Mouse (Mus musculus): ENCODE results near the gene Adamts9. TPM values are rescaled to one million over a fixed set of nuclear protein-coding genes. Genes with fewer than 3 reads are reported as not detected.

The Adamts9 gene
- total RNA-seq (2021) = 10 to 100 TPM; 12.6 to 13.2 TPM
- long read RNA-seq, experiment 1, partial matches to known transcripts = 0 of 2 reads
- long read RNA-seq, experiment 1, other reads (novel, unspliced or antisense) = 2 of 2 reads
- long read RNA-seq, experiment 2, partial matches to known transcripts = 3 of 9 reads
- long read RNA-seq, experiment 2, other reads (novel, unspliced or antisense) = 6 of 9 reads

- DNase-seq (ENCODE audit: low spot score in 2 of 2) = peak; percentile 46 to 50
Measured at GRCm38 (mm10) chr6:92943057-92943781, at the start of gene Adamts9. Adamts9 (minus strand) TSS chr6:92943492.

GRCm38 (mm10) chr6:92991616-92992015 lies 48.3 kb upstream of the Adamts9 start:
- DNase-seq (ENCODE audit: low spot score in 2 of 2) = no peak

- DNase-seq (ENCODE audit: low spot score in 2 of 2) = no peak
Measured at GRCm38 (mm10) chr6:92988620-92988998, 45.3 kb upstream of the Adamts9 start.

GRCm38 (mm10) chr6:92987846-92988619 lies 44.7 kb upstream of the Adamts9 start:
- no peak for DNase-seq (ENCODE audit: low spot score in 2 of 2)

- no peak for DNase-seq (ENCODE audit: low spot score in 2 of 2)
Measured at GRCm38 (mm10) chr6:92987366-92987765, 44.1 kb upstream of the Adamts9 start.

GRCm38 (mm10) chr6:92983421-92983820 lies 40.1 kb upstream of the Adamts9 start:
- DNase-seq (ENCODE audit: low spot score in 2 of 2) = no peak

GRCm38 (mm10) chr6:92981451-92982186 lies 38.3 kb upstream of the Adamts9 start:
- no peak for DNase-seq (ENCODE audit: low spot score in 2 of 2)

GRCm38 (mm10) chr6:92973340-92973739 lies 30.0 kb upstream of the Adamts9 start:
- peak in 1 of 2 experiments; percentile 23 for DNase-seq (ENCODE audit: low spot score in 2 of 2)

- no peak for DNase-seq (ENCODE audit: low spot score in 2 of 2)
Measured at GRCm38 (mm10) chr6:92968718-92969117, 25.4 kb upstream of the Adamts9 start.

GRCm38 (mm10) chr6:92968216-92968615 lies 24.9 kb upstream of the Adamts9 start:
- no peak for DNase-seq (ENCODE audit: low spot score in 2 of 2)

- DNase-seq (ENCODE audit: low spot score in 2 of 2) = no peak
Measured at GRCm38 (mm10) chr6:92962966-92963365, 19.7 kb upstream of the Adamts9 start.

- no peak for DNase-seq (ENCODE audit: low spot score in 2 of 2)
Measured at GRCm38 (mm10) chr6:92960997-92961396, 17.7 kb upstream of the Adamts9 start.

GRCm38 (mm10) chr6:92959416-92959815 lies 16.1 kb upstream of the Adamts9 start:
- no peak for DNase-seq (ENCODE audit: low spot score in 2 of 2)

- DNase-seq (ENCODE audit: low spot score in 2 of 2) = no peak
Measured at GRCm38 (mm10) chr6:92947337-92948042, 4.2 kb upstream of the Adamts9 start.

GRCm38 (mm10) chr6:92944711-92945110 lies 1.4 kb upstream of the Adamts9 start:
- DNase-seq (ENCODE audit: low spot score in 2 of 2) = no peak

- DNase-seq (ENCODE audit: low spot score in 2 of 2) = no peak
Measured at GRCm38 (mm10) chr6:92944048-92944685, 875 bp upstream of the Adamts9 start.

- no peak for DNase-seq (ENCODE audit: low spot score in 2 of 2)
Measured at GRCm38 (mm10) chr6:92941756-92942420, 1.4 kb downstream of the Adamts9 start.

- DNase-seq (ENCODE audit: low spot score in 2 of 2) = peak; percentile 54 to 70
Measured at GRCm38 (mm10) chr6:92941281-92941731, 2.0 kb downstream of the Adamts9 start.
